Mouse (Mus musculus): ENCODE measurements at regions not wholly inside any gene's neighbourhood (a gene's known extent, or its start where the extent isn't known, plus 50 kb on each side); places are given as distances from the start of the nearest gene placed in this dataset.

- no peaks in the 10 kb centered on the region for H3K4me1 ChIP-seq (replicated peaks; ENCODE audit: control insufficient read depth, insufficient read depth, low read length)
- no peaks in the 10 kb centered on the region for H3K9me3 ChIP-seq (ENCODE audit: control insufficient read depth, low read length)
- H3K27me3 ChIP-seq (ENCODE audit: control insufficient read depth, insufficient read depth, low read length) = no peaks in the 10 kb centered on the region
- H3K27ac ChIP-seq = no peak overlapping the region
- H3K4me2 ChIP-seq (replicated peaks) = no peak overlapping the region
- no peak for ATAC-seq (ENCODE audit: low FRiP score)
- H3K36me3 ChIP-seq (replicated peaks; ENCODE audit: control insufficient read depth, insufficient read depth) = no peaks in the 10 kb centered on the region
- H3K4me3 ChIP-seq (replicated peaks; ENCODE audit: low read length) = no peak overlapping the region
- 84% methylated on average over 6 of the region's 6 CpGs for WGBS
- no peak for DNase-seq (ENCODE audit: low spot score)
- no peak overlapping the region for H3K9ac ChIP-seq
These were observed 128.2 kb downstream of the Asb1 start for GRCm38 (mm10) chr1:91668530-91668929.

GRCm38 (mm10) chr1:91670980-91671379, 130.3 kb upstream of the Twist2 start:
- no peak for DNase-seq (ENCODE audit: low spot score)
- no peaks in the 10 kb centered on the region for H3K27me3 ChIP-seq (ENCODE audit: control insufficient read depth, insufficient read depth, low read length)
- no peak for ATAC-seq (ENCODE audit: low FRiP score)
- WGBS = 69% methylated on average over 13 of the region's 13 CpGs
- no peaks in the 10 kb centered on the region for H3K9me3 ChIP-seq (ENCODE audit: control insufficient read depth, low read length)
- no peak overlapping the region for H3K4me3 ChIP-seq (replicated peaks; ENCODE audit: low read length)
- no peaks in the 10 kb centered on the region for H3K36me3 ChIP-seq (replicated peaks; ENCODE audit: control insufficient read depth, insufficient read depth)
- H3K4me1 ChIP-seq (replicated peaks; ENCODE audit: control insufficient read depth, insufficient read depth, low read length) = no peaks in the 10 kb centered on the region
- no peak overlapping the region for H3K27ac ChIP-seq
- no peak overlapping the region for H3K9ac ChIP-seq
- no peak overlapping the region for H3K4me2 ChIP-seq (replicated peaks)

- Histone ChIP-seq H3K4me2 (replicated peaks) (no peak overlapping the region), H3K4me1 (replicated peaks; ENCODE audit: control insufficient read depth, insufficient read depth, low read length) (no peaks in the 10 kb centered on the region), H3K4me3 (replicated peaks; ENCODE audit: low read length) (no peak overlapping the region), H3K9me3 (ENCODE audit: control insufficient read depth, low read length) (no peaks in the 10 kb centered on the region), H3K27ac (no peak overlapping the region), H3K36me3 (replicated peaks; ENCODE audit: control insufficient read depth, insufficient read depth) (no peaks in the 10 kb centered on the region), H3K9ac (no peak overlapping the region), H3K27me3 (ENCODE audit: control insufficient read depth, insufficient read depth, low read length) (no peaks in the 10 kb centered on the region)
- WGBS = 89% methylated on average over 6 of the region's 6 CpGs
- DNase-seq (ENCODE audit: low spot score) = no peak
- ATAC-seq (ENCODE audit: low FRiP score) = no peak
These were observed 127.1 kb upstream of the Twist2 start for GRCm38 (mm10) chr1:91674082-91674655.

- Histone ChIP-seq H3K4me3 (replicated peaks; ENCODE audit: low read length) (no peak overlapping the region), H3K9me3 (ENCODE audit: control insufficient read depth, low read length) (no peaks in the 10 kb centered on the region), H3K27ac (no peak overlapping the region), H3K4me2 (replicated peaks) (no peak overlapping the region), H3K9ac (no peak overlapping the region), H3K36me3 (replicated peaks; ENCODE audit: control insufficient read depth, insufficient read depth) (no peaks in the 10 kb centered on the region), H3K4me1 (replicated peaks; ENCODE audit: control insufficient read depth, insufficient read depth, low read length) (no peaks in the 10 kb centered on the region), H3K27me3 (ENCODE audit: control insufficient read depth, insufficient read depth, low read length) (no peaks in the 10 kb centered on the region)
- DNase-seq (ENCODE audit: low spot score) (no peak), ATAC-seq (ENCODE audit: low FRiP score) (no peak)
- WGBS = 91% methylated on average over 3 of the region's 3 CpGs
These were observed 124.2 kb upstream of the Twist2 start for GRCm38 (mm10) chr1:91677062-91677461.

- no peaks in the 10 kb centered on the region for H3K9me3 ChIP-seq (ENCODE audit: control insufficient read depth, low read length)
- 86% methylated on average over 4 of the region's 4 CpGs for WGBS
- no peak overlapping the region for H3K9ac ChIP-seq
- DNase-seq (ENCODE audit: low spot score) (no peak), ATAC-seq (ENCODE audit: low FRiP score) (no peak)
- no peaks in the 10 kb centered on the region for H3K4me1 ChIP-seq (replicated peaks; ENCODE audit: control insufficient read depth, insufficient read depth, low read length)
- H3K4me2 ChIP-seq (replicated peaks) = no peak overlapping the region
- H3K27ac ChIP-seq = no peak overlapping the region
- no peak overlapping the region for H3K4me3 ChIP-seq (replicated peaks; ENCODE audit: low read length)
- H3K36me3 ChIP-seq (replicated peaks; ENCODE audit: control insufficient read depth, insufficient read depth) = no peaks in the 10 kb centered on the region
- no peaks in the 10 kb centered on the region for H3K27me3 ChIP-seq (ENCODE audit: control insufficient read depth, insufficient read depth, low read length)
These were observed 122.5 kb upstream of the Twist2 start for GRCm38 (mm10) chr1:91678789-91679188.

- H3K9me3 ChIP-seq (ENCODE audit: control insufficient read depth, low read length) = no peaks in the 10 kb centered on the region
- ATAC-seq (ENCODE audit: low FRiP score) (no peak), DNase-seq (ENCODE audit: low spot score) (no peak)
- no peaks in the 10 kb centered on the region for H3K36me3 ChIP-seq (replicated peaks; ENCODE audit: control insufficient read depth, insufficient read depth)
- H3K27ac ChIP-seq = no peak overlapping the region
- no peak overlapping the region for H3K9ac ChIP-seq
- 56% methylated on average over 9 of the region's 9 CpGs for WGBS
- no peaks in the 10 kb centered on the region for H3K4me1 ChIP-seq (replicated peaks; ENCODE audit: control insufficient read depth, insufficient read depth, low read length)
- H3K4me2 ChIP-seq (replicated peaks) = no peak overlapping the region
- H3K4me3 ChIP-seq (replicated peaks; ENCODE audit: low read length) = no peak overlapping the region
- no peaks in the 10 kb centered on the region for H3K27me3 ChIP-seq (ENCODE audit: control insufficient read depth, insufficient read depth, low read length)
These were observed 116.2 kb upstream of the Twist2 start for GRCm38 (mm10) chr1:91685031-91685430.

- H3K4me3 ChIP-seq (replicated peaks; ENCODE audit: low read length) = no peak overlapping the region
- H3K36me3 ChIP-seq (replicated peaks; ENCODE audit: control insufficient read depth, insufficient read depth) = no peaks in the 10 kb centered on the region
- DNase-seq (ENCODE audit: low spot score) = no peak
- no peaks in the 10 kb centered on the region for H3K27me3 ChIP-seq (ENCODE audit: control insufficient read depth, insufficient read depth, low read length)
- 62% methylated on average over 6 of the region's 6 CpGs for WGBS
- H3K4me2 ChIP-seq (replicated peaks) = no peak overlapping the region
- H3K4me1 ChIP-seq (replicated peaks; ENCODE audit: control insufficient read depth, insufficient read depth, low read length) = no peaks in the 10 kb centered on the region
- no peak overlapping the region for H3K9ac ChIP-seq
- no peaks in the 10 kb centered on the region for H3K9me3 ChIP-seq (ENCODE audit: control insufficient read depth, low read length)
- H3K27ac ChIP-seq = no peak overlapping the region
- no peak for ATAC-seq (ENCODE audit: low FRiP score)
These were observed 115.5 kb upstream of the Twist2 start for GRCm38 (mm10) chr1:91685789-91686188.

- Histone ChIP-seq H3K4me1 (replicated peaks; ENCODE audit: control insufficient read depth, insufficient read depth, low read length) (no peaks in the 10 kb centered on the region), H3K4me3 (replicated peaks; ENCODE audit: low read length) (no peak overlapping the region), H3K27ac (no peak overlapping the region), H3K27me3 (ENCODE audit: control insufficient read depth, insufficient read depth, low read length) (no peaks in the 10 kb centered on the region), H3K9me3 (ENCODE audit: control insufficient read depth, low read length) (no peaks in the 10 kb centered on the region), H3K36me3 (replicated peaks; ENCODE audit: control insufficient read depth, insufficient read depth) (no peaks in the 10 kb centered on the region), H3K4me2 (replicated peaks) (no peak overlapping the region), H3K9ac (no peak overlapping the region)
- ATAC-seq (ENCODE audit: low FRiP score) = no peak
- no peak for DNase-seq (ENCODE audit: low spot score)
- WGBS = 73% methylated on average over 1 of the region's 1 CpGs
These were observed 109.7 kb upstream of the Twist2 start for GRCm38 (mm10) chr1:91691601-91692000.

- no peak overlapping the region for H3K4me3 ChIP-seq (replicated peaks; ENCODE audit: low read length)
- no peaks in the 10 kb centered on the region for H3K9me3 ChIP-seq (ENCODE audit: control insufficient read depth, low read length)
- H3K27me3 ChIP-seq (ENCODE audit: control insufficient read depth, insufficient read depth, low read length) = no peaks in the 10 kb centered on the region
- 83% methylated on average over 9 of the region's 9 CpGs for WGBS
- H3K4me2 ChIP-seq (replicated peaks) = no peak overlapping the region
- H3K27ac ChIP-seq = no peak overlapping the region
- H3K9ac ChIP-seq = no peak overlapping the region
- DNase-seq (ENCODE audit: low spot score) (no peak), ATAC-seq (ENCODE audit: low FRiP score) (no peak)
- H3K36me3 ChIP-seq (replicated peaks; ENCODE audit: control insufficient read depth, insufficient read depth) = no peaks in the 10 kb centered on the region
- H3K4me1 ChIP-seq (replicated peaks; ENCODE audit: control insufficient read depth, insufficient read depth, low read length) = no peaks in the 10 kb centered on the region
These were observed 108.4 kb upstream of the Twist2 start for GRCm38 (mm10) chr1:91692709-91693460.

Data from hindbrain, embryonic 14.5 days (tissue).